Mouse (Mus musculus) kidney, postnatal 4 days (tissue): ENCODE measurements around the gene Sympk.

ENCODE experiments used
- DNase-seq, 2 experiments: peaks; one replicate each; pipeline ENCODE4 v3.0.0; 2021; ENCODE audit warnings: mixed read lengths in 2 of 2

The Sympk gene

DNA sequence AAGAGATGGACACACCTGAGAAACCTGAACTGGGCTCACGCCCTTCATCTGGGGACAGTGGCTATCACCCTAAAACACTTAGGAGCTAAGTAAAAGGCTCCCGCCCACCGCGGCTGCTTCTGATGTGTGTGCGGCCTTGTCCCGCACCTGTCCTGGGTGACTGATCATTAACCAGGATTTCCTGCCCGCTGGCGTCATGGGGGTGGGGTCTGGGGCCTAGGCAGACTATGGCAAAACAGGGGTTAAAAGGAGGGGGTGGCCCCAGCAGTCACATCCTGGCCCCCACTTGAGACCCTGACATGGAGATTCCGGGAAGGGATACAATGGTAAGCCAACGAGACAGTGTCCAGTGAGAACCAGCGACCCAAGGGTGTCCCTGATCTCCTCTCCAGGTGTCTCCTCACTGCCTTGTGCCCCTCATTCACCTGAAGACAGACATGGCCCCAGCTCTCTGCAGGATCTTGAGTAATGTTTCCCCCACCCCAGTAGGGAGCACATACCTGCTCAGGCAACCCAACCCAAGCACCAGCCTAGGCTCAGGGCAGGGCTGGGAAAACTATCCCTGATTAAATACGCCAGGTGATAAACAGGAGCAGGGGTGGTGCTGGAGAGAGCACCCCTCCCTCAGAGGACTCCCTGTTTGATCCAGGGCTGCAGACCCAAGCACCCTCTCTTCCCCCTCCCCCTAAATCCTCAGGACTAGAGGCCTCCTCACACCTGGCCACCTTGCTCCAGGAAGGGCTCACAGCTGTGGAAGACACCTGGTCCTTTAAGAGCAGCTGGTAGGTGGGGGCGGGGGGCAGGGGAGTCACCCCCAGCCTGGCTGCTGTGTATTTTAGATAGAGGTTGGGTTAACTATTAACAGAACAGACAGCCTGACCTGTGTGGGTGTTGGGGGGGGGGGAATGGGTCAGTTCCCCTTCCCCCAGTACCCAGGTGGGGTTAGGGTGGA is 16.9 kb upstream of the Sympk start:
- peak; percentile 48 to 58 for DNase-seq

DNA sequence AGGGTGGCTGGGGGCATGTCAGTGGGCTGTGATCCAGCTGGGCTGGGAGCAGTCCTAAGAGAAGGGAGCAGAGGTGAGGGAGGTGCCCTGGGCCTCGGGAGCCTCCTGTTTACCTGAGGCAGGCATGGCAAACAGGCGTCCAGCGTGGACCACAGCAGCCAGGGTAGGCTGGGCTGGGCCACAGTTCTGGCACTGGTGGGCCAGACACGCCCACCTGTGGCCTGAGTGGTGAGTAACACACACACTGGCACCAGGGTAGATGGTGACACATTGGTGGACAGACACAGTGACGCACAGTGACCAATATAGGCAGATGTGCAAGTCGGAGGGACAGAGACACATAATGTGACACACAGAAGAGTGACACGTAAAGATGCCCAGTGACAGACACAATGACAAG is 13.6 kb upstream of the Sympk start:
- no peak for DNase-seq

DNA sequence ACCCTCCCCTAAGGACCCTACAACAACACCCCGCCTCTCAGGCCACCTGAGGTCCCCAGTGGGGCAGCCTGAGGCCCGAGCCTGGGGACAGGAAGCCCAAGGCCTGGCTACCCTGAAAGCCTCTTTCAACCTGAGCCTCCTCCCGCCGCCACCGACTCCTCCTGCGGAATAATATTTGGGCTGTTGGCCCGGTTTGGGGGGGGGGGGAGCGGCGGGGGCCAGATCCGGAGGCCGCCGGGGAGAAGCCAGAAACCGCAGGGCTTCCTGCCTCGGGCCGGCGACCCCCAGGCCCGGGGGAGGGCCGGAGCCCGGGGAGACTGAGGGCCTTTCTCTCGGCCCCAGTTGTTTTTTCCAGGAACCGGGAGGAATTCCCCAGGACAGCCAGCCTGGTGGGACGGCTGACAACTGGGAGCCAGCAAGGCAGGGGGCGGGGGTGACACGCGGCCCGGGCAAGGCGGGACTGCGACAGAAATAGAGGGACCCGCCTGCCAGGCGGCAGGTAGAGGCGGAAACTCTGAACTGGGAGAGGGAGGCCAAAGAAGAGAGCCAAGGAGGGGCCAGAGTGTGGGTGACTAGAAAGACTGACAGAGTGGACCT is 12.1 kb upstream of the Sympk start:
- peak; percentile 64 to 77 for DNase-seq

DNA sequence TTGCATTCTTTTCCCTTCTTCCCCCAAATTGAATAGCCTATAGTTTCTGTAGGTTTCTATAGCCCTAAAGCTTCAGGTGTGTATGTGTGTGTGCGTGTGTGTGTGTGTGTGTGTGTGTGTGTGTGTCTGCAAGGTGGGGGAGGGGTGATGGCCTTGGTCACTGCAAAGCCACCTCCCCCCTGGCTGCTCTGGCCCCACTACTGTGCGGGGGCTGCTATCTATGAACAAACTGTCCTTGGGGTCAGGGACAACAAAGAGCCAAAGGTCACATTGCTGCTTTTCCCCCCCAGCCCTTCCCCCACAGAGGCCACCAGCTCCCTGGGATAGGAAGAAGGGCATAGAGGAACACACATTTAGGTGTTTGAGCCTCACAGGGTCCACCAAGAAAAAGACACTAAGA is 11.3 kb upstream of the Sympk start:
- no peak for DNase-seq

DNA sequence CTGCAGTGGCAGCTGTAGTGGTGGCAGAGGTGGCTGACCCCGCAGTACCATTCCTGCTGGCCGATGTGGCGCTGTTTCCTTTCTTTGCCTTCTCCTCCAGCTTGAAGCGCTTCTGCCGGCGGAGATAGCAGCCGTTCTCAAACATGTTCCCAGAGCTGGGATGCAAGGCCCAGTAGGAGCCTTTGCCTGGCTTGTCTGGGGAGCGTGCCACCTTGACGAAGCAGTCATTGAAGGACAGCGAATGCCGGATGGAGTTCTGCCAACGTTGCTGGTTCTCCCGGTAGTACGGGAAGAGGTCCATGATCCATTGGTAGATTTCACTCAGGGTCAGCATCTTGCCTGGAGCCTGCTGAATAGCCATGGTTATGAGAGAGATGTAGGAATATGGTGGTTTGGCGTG is 9.7 kb upstream of the Sympk start:
- peak in 1 of 2 experiments; percentile 35 for DNase-seq

DNA sequence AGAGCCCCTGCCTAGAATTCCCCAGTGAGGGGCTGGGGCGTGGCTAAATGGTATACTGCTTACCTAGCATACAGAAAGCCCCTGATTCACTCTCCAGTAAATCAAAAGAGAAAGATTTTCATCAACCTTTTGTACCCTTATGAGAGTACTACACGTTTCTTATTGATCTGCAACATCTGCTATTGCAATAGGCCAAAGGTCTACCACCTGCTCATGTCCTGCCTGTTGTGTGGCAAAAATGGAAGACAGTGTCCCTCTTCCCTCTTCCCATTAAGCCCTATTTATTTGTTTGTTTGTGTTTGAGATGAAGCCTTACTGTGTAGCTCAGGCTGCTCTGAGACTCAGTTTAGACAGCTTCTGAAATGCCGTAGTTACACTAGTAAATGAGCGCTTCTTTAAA is 8.1 kb upstream of the Sympk start:
- no peak for DNase-seq

DNA sequence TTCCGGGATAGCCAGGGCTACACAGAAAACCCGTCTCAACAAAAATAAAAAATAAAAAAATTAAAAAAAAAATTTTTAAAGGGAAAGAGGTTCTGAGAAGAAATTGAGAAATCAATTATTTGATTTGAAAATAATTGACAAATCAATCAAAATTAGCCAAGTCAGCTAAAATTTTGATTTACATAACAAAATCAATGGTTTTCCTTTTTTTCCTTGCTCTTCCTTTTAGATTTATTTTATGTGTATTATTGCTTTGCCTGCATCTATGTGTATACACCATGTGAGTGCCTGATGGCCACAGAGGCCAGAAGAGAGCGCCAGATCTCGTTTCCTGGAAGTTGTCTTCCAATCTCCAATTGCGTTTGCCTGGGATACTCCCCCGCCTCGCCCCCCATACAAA is 6.3 kb upstream of the Sympk start:
- no peak for DNase-seq

DNA sequence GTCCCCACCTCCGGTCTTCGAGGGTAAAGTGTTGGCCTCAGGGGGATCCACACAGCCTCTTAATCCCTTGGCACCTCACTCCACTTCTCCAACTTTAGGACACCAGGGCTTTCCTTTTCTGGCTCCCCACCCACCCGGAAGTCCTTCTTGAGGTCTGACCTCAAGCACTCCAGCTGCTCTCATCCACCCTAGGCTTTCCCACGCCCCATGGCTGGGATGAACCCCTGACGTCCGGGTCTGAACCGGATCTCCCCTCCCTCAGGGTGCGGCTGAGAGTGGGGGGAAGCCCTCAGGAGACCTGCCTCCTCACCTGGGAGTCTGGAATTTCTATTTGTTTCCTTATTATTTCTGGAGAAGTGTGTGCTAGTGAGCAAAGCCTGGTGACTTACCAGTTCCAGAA is 3.1 kb upstream of the Sympk start:
- DNase-seq: no peak

DNA sequence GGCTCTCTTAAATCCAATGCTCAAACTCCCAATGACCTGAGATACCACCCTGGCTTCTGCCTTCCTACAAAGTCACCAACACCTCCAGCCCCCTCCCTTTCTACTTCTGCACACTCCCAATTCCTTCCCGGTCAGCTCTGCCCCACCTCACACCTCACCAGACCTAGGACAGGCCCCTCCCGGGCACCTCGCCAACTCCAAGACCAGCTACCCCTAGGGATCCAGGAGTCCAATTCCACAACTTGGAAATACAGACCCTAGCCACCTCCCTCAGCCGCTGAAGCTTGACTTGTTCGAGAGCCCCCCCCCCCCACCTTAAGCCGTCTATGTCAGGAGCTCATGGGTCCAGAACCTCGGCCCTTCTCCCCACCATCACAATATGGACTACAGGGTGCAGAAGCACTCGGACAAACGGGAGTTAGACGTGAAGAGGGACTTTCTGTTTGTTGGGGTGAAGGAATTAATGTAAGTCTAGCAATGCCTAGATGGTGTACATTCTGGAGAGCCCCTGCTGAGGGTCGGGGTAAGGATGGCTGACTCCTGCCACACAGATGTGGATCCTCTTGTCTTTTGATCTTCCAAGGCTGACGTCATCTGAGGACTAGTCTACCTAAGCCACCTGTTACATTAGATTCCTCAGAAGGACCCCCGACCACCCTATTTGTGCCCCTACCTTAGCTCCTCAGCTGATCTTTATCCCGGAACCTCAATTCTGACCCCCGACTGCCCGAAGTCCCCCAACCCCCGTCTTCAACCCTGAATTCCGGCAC is 1.8 kb upstream of the Sympk start:
- DNase-seq: peak in 1 of 2 experiments; percentile 42

DNA sequence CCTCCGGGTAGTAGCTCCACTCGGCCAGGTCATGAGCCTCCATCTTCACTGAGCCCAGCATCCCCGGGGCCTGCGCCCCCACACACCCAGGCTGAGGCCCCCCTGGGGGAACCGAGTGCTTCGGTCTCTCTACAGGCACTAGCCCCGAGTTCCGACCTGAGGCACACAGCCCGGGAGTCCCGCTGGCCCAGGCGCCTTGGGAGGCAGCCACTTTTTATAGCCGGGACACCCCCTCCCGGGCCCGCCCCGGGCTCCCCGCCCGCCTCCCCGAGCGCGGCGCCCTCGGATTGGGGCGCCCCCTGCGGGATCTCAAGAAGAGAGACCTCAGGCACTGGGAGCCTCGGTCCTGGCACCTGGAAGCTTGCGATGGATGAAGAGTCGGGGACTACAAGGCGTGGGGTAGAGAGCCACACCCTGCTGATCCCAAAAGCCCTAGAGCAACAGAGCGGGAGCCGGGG is 791 bp upstream of the Sympk start, which contains the start of gene Foxa3:
Gene Foxa3, minus strand, starts transcription at position 182 of the 458 bp plus-strand sequence.
- DNase-seq: peak; percentile 43 to 67

DNA sequence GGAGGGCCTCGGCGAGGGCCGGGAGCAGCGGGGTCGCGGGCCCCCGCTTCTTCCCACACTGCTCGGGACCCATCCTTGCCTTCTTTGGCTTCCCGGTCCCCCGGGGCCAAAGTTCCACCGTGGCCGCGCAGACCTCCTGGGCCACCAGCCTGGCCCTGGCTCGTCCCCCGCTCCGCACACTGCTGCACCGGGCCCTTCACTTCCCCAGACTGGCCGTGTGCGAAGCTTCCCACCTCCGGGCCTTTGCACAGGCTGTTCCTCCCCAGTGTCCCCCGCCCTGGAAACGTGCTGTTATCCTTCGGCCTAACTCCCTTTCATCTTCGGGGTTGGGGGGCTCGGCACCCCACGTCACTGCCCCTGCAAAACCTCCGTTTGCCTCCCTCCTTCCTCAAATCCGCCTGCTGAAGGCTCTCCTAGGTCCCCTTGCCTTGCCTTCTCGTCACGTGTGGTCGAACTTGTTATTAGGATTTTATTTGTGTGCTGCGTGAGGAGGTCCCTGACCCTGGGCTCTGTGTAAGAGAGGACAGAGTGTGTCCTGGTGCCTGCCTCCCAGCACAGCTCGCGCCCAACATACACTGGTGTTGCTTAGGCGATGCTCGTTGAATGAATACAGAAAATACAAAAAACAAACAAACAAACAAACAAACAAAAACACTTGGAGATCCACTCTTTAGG is 541 bp downstream of the Sympk start:
- DNase-seq: peak; percentile 45 to 61

DNA sequence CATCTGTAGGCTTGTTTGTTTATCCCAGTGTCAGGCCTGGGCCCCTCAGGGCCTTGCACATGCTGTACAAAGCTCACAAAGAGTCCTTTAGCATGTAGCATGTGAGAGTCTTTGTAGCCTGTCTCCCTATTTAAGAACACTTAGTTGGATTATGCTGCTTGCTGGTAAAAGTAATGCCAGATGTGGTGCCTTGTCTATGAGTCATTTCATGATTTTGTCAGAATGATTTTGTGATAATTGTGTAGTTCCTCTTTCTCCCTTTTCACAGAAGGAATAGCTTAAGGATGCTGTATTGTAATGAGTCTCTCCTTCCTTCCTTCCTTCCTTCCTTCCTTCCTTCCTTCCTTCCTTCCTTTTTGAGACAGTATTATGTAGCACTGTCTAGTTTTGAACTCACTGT is 3.9 kb downstream of the Sympk start:
- DNase-seq: no peak

DNA sequence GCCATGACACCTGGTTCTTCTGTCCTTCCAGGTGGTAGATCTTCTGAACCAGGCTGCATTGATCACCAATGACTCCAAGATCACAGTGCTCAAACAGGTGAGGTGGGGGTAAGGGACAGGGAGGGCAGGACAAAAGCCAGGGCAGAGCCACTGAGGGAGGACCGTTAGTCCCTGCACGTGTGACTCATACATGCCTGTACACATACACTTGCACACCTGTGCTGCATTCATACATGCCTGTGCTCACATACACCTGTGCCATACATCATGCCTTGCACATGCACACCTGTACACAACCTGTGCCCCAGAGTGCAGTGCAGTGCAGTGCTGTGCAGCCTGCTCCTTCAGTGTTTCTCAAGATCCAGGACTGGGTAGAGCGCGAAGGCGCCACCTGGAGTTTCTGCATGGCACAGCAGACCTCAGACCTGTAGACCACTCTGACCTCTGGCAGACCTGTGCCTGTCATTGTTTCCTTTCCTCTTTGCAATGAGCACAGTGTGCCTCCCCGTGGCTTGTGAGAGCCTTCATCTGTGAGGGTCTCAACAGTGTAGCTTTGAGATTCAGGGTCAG is 5.0 kb downstream of the Sympk start:
- peak; percentile 77 to 83 for DNase-seq

DNA sequence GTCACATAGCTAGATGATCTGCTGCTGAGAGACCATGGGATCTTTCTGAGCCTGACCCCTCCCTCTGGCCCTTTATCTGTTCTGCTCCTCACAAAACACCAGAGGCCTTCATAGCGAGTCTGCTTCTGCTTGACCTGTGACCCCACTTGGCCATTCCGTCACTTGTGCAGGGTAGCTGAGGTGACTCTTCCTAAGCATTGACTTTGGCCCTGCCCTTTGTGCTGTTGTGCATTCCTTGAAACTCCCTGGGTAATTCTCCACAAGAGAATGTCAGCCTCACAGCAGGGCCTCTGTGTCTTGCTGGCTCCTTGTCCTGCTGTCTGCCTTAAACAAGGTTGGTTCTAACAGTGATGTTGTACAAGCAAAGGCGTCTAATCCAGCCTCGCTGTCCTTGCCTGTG is 7.5 kb downstream of the Sympk start:
- DNase-seq: no peak

DNA sequence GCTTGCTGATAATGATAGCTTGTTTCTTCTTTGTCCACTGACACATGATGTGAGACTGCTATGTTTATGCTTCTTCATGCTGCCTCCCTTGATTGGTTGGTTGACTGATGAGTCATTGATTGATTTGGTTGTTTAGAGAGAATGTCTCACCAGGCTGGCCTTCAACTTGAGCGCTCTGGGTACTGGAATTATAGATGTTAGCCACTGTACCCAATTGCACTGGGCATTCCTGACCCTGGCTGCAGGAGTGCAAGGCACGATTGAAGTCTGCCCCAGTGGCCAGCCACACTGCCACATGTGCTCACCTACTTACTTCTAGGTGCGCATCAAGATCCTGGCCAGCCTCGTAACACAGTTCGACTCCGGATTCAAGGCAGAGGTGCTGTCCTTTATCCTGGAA is 20.4 kb downstream of the Sympk start:
- no peak for DNase-seq

DNA sequence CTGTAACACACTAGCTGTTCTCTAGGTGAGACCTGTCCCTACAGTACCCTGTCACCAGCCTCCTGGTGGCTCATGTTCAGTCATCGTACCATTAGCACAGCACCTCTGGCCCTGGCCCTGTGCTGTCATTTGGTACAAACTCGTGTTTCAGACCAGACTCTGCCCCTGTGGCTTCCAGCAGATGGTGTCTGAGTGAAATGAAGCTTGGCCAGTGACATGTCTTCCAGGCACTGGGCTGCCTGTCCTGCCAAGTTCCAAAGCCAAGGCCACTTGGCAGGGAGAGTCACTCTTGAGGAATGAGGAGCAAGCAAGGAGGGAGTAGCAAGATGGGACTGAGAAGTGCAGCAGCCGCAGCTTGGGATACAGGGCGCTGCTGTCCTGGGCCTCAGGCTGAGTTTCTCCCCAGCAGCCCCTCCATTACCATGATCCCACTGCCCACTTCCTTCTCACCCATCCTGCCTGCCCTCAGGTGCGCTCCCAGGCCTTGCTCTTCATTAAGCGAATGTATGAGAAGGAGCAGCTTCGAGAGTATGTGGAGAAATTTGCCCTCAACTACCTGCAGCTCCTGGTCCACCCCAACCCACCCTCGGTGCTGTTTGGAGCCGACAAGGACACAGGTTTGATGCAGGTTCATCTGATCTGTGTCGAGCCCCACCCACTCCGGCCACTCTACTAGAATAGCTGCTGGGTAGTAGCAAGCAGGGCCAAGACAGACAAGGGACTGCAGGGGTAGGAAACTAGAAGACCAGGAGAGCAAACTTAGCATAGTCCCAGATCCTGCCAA is 22.3 kb downstream of the Sympk start:
- no peak for DNase-seq

DNA sequence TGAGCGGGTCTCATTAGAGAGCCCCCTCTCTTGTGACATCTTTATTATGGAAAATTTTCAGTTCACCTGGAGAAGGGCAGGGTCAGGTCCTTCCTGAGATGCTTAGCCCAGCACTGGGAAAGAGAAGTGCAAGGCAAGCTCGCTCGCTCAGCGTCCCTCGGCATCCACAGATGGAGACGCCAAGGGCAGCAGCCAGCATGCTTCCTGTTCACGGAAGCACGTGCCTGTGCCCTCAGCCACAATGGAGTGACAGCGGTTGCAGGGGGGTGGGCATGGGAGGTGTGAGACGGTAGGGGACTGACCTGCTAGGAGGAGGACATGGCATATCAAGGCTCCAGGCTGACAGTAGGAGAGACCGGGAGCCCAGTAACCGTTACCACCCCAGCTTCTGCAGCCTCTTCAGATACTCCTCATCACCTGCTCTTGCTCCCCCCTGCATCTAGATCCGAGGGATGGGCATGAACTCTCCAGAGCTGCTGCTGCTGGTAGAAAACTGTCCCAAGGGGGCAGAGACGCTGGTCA is 23.9 kb downstream of the Sympk start:
- no peak for DNase-seq

DNA sequence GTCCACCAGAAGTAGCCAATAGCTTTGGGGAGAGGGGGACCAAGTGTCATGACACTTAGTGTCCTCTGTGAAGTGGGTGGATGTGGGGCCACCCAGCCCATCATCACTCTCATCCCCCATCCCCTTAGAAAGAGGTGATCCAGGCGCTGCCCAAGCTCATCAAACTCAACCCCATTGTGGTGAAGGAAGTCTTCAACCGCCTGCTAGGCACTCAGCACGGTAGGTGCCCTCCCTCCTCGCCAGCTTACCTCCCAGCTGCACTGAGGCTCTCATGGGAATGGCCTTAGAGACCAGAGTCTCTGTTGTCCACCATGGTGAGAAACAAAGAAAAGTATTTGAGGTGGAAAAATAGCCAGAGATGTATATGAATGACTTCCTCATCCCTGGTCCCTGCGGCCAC is 25.1 kb downstream of the Sympk start:
- no peak for DNase-seq

DNA sequence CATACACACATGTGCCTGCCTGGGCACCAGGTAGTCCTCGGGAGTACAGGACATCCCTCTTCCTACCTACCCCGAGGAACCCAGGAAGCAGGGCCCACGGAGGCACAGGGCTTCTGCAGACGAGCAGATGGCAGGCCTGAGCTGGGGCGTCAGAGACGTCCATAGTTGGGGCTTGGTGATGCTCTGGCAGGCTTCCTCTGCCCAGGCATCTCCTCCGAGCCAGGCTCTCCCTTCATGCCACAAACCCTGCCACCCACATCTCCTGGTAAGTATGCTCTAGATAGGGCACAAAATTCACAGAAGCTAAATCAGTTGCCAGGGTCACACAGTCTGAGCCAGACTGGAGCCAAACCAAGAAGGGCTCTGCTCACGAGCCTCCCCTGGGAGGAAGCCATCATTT is 26.0 kb downstream of the Sympk start:
- DNase-seq: no peak

DNA sequence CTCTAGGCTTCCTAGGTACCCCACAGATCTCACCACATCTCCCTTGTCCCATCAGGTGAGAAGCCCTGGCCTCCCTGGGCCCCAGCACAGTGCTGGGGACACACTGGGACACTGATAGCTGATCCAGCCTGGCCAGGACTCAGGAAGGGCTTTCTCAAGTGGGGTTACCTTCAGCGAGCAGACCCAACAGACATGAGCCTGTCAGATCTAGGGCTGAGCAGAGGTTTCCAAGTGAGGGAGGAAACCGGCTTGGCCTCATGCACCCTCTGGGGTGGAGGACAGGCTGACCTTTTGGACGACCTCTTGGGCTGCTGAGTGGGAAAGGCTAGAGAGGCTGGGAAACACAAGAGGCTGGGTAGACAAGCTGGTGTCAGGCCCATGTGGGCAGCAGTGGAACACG is 27.0 kb downstream of the Sympk start:
- DNase-seq: no peak
